Mouse (Mus musculus): ENCODE data around the gene Ptpn6.

Gene Ptpn6

GRCm38 (mm10) chr6:124755306-124755705 is 16.8 kb upstream of the Ptpn6 start:
- DNase-seq: peak; percentile 52

DNA sequence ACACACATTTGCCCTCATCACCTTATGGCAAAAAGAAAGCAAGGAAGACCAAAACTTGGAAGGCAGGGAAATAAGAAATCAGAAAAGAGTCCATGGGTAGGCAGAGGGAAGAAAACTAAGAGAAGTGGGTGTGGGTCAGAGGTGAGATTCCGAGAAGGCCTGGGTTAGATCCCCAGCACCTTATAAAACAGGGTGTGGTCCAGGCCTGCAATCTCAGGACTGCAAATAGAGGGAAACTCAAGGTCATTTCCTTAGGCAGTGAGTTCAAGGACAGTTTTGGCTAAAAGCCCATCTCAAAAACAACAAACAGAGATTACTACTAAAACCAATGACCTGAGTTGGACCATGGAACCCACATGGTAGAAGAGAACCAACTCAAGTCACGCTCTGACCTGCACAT is 15.3 kb upstream of the Ptpn6 start:
- DNase-seq: peak; percentile 42

GRCm38 (mm10) chr6:124750405-124750804 is 11.9 kb upstream of the Ptpn6 start:
- DNase-seq: peak; percentile 6

DNA sequence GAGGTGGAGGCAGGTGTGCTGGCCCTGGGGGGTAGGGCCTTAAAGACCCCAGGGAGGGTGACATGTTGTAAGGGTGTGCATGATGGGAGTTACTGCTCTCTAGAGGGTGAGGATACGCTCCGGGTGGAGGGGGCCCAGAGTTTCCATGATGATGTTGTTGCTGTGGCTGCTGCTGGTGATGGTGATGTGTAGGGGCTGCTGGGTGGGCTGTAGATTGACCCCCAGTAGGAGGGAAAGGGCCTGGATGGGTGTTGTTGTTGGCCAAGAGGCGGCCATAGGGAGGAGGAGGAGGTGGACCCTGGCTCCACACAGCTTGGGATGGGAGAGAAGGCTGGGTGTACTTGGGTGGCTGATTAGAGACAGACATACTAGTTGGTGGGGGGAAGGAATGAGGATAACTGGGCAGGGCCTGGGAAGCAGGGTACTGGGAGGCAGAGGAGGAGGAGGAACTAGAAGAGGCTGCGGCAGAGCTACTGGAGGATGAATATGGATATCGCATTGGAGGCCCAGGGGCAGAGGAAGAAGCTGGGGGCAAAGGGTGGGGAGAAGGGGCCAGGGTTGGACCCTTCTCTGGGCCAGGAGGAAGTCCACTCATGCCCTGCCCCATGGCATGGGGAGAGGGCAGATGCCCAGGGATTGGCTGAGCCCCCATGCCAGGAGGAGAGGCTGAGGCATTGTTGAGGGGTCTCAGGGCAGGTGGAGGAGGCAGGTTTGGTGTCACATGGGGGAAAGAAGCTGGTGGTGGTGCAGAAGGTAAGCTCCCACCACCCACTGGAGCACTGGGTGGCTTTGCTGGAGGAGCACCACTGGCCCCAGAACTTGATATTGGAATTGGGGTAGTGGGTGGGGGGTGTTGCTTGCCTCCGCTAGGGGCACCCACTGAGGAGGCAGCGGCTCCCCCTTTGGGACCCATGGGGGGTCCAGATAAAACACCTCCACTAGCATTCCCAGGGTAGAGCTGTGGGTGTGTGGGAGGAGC is 8.4 kb upstream of the Ptpn6 start:
- peak; percentile 58 for DNase-seq

DNA sequence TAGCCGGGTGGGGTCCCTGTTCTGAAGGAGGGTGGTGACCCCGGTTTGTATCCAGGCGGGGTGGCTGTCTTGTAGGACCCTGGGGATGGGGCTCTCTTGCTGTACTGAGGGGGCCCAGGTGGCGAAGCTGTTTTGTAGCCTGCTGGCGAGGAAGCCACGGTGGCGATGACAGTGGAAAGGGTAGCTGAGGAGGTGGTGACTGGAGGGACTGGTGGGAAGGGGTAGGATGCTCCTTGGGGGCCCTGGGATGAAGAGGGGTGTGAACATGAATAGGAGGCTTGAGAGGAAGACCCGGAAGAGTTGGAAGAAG is 7.7 kb upstream of the Ptpn6 start:
- no peak for DNase-seq

GRCm38 (mm10) chr6:124745490-124746295 is 7.2 kb upstream of the Ptpn6 start:
- DNase-seq: peak; percentile 97

- peak; percentile 82 for DNase-seq
Measured at GRCm38 (mm10) chr6:124744755-124745321, 6.3 kb upstream of the Ptpn6 start.

DNA sequence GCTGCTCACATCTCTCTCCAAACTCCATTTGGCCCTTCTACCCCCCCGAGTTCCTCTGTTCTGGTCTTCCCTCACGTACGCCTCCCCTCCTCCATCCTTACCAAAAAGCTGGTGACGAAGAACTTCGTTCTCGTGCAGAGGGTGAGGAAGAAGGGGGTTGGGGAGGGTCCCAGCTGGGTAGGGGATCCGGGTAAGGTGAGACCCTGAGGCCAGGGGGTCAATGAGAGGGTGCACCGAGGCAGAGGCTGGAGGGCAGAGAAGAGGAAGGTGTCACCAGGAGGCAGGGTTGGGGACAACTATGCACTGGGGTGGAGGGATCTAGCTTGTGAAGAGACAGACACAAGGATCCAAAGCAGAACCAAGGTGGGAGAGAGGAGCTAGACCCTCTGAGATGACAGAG is 5.1 kb upstream of the Ptpn6 start:
- no peak for DNase-seq

GRCm38 (mm10) chr6:124742839-124743514 is 4.5 kb upstream of the Ptpn6 start:
- peak; percentile 67 for DNase-seq

- DNase-seq: no peak
Measured at GRCm38 (mm10) chr6:124741842-124742241, 3.3 kb upstream of the Ptpn6 start.

DNA sequence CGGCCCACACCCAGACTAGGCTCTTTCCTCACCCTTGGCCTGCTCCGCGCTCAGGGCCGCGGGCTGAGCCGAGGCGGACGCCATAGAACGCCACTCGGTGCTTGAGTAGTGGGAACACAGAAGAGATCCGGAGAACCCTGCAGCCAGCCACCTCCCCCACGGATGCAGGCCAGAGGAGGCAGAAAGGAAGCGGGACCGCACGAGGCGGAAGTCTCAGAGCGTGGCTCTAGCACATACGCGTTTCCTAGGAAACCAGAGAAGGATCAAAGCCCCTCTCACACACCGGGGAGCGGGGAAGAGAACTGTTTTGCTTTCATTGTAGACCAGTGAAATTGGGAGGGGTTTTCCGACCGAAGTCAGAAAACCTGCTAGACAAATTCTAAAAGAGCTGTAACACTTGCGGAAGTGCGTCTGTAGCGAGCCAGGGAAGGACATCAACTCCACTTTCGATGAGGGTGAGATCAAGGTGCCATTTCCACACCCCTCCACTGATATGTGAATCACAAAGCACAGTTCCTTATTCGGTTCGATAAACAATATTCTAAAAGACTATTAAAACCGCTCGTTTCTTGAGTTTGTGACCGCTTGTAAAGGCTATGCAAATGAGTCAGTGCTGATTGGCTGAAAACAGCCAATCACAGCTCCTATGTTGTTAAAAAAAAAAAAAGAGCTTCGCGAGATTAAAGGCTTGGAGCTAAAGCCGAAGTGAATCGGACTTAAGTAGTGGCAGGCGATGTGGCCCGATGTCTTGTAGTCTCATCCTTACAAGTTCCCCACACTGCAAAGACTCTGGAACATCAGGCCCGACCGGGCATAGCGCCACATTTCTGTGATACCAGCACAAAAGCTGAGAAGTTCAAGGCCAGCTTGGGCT is 2.6 kb upstream of the Ptpn6 start, which contains the start of gene Grcc10:
Gene Grcc10, minus strand, starts transcription at position 487 of the 874 bp plus-strand sequence.
- DNase-seq: peak; percentile 90

GRCm38 (mm10) chr6:124740211-124740887 is 1.8 kb upstream of the Ptpn6 start:
- peak; percentile 74 for DNase-seq

DNA sequence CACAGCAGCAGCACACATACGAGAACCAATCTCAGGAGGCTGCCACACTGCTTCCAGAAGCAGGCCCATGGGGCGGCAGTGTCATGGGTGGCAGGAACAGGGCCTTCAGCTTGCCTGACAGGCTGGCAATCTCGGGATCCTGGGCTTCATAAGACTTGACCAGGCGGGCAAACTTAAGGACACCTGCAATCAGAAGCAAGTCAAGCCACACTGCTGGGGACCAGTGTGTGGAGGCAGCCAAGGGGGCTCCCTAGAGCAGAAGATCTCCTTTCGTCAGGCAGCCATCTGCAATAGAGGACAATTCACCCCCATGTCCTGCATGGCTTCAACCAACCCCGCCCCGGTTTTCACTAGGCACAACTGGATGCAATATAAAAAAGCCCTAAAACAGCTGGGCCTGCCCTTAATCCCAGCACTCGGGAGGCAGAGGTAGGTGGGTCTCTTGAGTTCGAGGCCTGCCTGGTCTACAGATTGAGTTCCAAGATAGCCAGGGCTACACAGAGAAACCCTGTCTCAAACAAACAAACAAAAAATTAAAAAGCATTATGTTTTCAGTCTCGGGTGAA is 800 bp upstream of the Ptpn6 start:
- DNase-seq: peak; percentile 47

GRCm38 (mm10) chr6:124737040-124737439 is 1.5 kb downstream of the Ptpn6 start:
- no peak for DNase-seq

- DNase-seq: no peak
Measured at GRCm38 (mm10) chr6:124734417-124734816, 4.1 kb downstream of the Ptpn6 start.

DNA sequence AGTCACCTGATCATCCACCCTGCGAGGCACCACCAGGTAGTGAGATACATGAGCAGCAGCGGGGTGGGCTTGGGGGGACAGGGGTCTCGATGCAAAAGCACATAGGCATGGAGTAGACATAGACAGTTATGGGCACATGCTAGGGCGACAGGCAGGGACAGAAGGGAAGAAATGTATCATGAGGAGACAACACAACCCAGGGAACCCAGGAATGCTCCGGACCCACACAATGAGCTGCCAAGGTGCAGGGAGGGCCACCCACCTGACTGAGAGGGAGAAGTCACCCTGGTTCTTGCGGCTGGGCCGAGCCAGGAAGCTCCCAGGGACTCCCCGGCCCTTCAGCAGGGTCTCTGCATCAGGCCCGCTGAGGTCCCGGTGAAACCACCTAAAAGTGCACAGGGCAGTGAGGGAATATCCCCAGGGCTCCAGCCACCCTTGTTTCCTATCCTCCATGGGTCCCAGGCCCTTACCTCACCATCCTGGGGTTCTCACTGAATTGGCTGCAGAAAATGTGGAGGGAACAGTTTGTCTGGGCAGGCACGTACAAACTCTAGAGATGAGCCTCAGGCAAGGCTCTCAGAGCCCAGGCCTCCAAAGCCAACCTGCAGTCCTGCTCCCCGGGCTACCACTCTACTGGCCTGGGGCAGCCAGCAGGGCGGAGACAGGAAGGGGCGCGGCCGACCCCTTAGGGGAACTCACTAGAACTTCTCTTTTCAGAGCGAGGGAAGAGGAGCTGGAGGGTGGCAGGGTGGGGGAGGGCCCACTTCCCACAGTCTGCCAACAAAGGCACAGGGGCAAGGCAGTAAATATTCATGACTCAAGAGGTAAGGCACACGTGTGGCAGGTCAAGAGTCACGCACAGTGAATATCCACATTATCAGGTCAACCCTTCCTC is 5.8 kb downstream of the Ptpn6 start:
- no peak for DNase-seq

DNA sequence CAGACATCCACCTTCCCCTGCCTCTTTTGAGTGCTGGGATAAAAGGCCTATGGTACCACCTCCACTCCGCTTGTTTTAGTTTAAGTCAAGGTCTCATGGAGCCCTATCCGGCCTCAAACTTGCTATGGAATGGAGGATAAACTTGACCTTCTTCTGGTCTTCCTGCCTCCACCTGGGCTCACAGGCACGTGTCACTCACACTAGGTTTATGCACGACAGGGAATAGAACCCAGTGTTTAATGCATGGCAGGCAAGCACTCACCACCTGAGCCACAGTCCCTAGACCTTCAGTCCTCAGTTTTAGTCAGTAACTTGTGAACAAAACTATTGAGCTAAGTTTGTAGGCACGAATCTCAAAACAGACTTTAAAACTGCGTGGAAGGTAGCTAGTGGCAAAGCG is 7.5 kb downstream of the Ptpn6 start:
- DNase-seq: no peak

GRCm38 (mm10) chr6:124729850-124730705 is 8.4 kb downstream of the Ptpn6 start:
- DNase-seq: no peak

DNA sequence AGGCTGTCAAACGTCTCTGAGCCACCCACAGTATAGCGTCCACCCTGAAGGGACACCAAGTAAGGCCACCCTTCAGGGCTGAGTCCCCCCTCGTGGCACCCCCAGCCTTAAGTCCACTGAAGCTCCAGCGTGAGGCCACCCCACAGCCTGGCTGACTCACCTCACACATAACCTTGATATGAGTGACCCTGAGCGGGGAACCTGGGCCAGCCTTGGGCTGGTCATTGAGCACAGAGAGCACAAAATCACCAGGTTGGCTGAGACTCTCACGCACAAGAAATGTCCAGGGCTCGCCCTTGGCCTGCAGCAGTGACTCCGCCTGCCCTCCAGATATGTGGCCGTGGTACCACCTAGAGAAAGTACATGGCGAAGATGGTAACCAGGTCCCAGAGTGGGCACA is 9.9 kb downstream of the Ptpn6 start:
- DNase-seq: no peak

Data from cerebellum, adult 9-10 months (tissue).